Mouse (Mus musculus) midbrain, postnatal 0 days (tissue): ENCODE measurements at regions not wholly inside any gene's neighbourhood (a gene's known extent, or its start where the extent isn't known, plus 50 kb on each side); places are given as distances from the start of the nearest gene placed in this dataset.
A peak's percentile ranks its signal among the peaks of the same experiment; 100 is the strongest.

Source experiments
- ATAC-seq: fragments of 200-750 bp; cut with Nextera tagmentation; 2 replicates; pipeline ENCODE4 v1.8.0; 2017; ENCODE audit warnings: moderate number of reproducible peaks, mild to moderate bottlenecking, moderate TSS enrichment, moderate library complexity; ENCODE audit not compliant: low FRiP score
- DNase-seq: peaks from one replicate; pipeline ENCODE4 v3.0.0-alpha.2; 2015; ENCODE audit warnings: low spot score
- H3K27ac ChIP-seq: fragments of 300-500 bp; sonication (generic); 2 replicates; pipeline ENCODE4 v1.5.1; 2014; ENCODE audit warnings: low read depth, mild to moderate bottlenecking, low read length, mixed read lengths
- H3K27me3 ChIP-seq: fragments of 300-500 bp; sonication (generic); 2 replicates; pipeline ENCODE4 v1.6.1; 2014; ENCODE audit warnings: low read length, control low read depth, mixed read lengths; ENCODE audit not compliant: insufficient read depth
- H3K36me3 ChIP-seq: fragments of 300-500 bp; sonication (generic); 2 replicates; pipeline ENCODE4 v1.6.1; 2014; ENCODE audit warnings: low read length, control low read depth, mixed read lengths; ENCODE audit not compliant: insufficient read depth
- H3K4me1 ChIP-seq: fragments of 300-500 bp; sonication (generic); 2 replicates; pipeline ENCODE4 v1.6.1; 2014; ENCODE audit warnings: mild to moderate bottlenecking, control low read depth, antibody characterized with exemption, low read length, mixed read lengths; ENCODE audit not compliant: insufficient read depth
- H3K4me2 ChIP-seq: fragments of 300-500 bp; sonication (generic); 2 replicates; pipeline ENCODE4 v1.6.1; 2014; ENCODE audit warnings: low read depth, mild to moderate bottlenecking, low read length, mixed read lengths; ENCODE audit not compliant: poor library complexity, severe bottlenecking
- H3K4me3 ChIP-seq: fragments of 300-500 bp; sonication (generic); 2 replicates; pipeline ENCODE4 v1.5.1; 2014; ENCODE audit warnings: low read depth, mild to moderate bottlenecking, low read length, moderate library complexity
- H3K9ac ChIP-seq: fragments of 300-500 bp; sonication (generic); replicated peaks from 2 replicates; pipeline ENCODE4 v1.6.1; 2014; ENCODE audit warnings: mild to moderate bottlenecking, low read length, moderate library complexity, mixed read lengths; ENCODE audit not compliant: poor library complexity, severe bottlenecking
- H3K9me3 ChIP-seq: fragments of 300-500 bp; sonication (generic); 2 replicates; pipeline ENCODE4 v1.6.1; 2016; ENCODE audit warnings: low read length, control low read depth
- CTCF ChIP-seq: IDR thresholded peaks from 2 replicates; pipeline ENCODE4 v1.5.1; 2016; ENCODE audit warnings: antibody characterized with exemption, mild to moderate bottlenecking
- WGBS: fragments of 180-500 bp; shearing (Covaris S2); extraction: QIAGEN DNeasy Blood & Tissue Kit; methylation state at CpG from one replicate; pipeline ENCODE4 v1.1.7; 2014; 5-methylcytosine and 5-hydroxymethylcytosine counted together

- WGBS: 60% methylated on average over 5 of the region's 5 CpGs
- H3K9ac ChIP-seq: no peak overlapping the region
- no peaks in the 10 kb centered on the region for H3K9me3 ChIP-seq
- ATAC-seq (no peak), DNase-seq (no peak)
- no peaks in the 10 kb centered on the region for H3K4me1 ChIP-seq
- no peaks in the 10 kb centered on the region for H3K36me3 ChIP-seq
- H3K27ac ChIP-seq: no peak overlapping the region
- H3K4me2 ChIP-seq: no peak overlapping the region
- H3K4me3 ChIP-seq: no peak overlapping the region
- H3K27me3 ChIP-seq: no peaks in the 10 kb centered on the region
- no peak for TF ChIP-seq CTCF
Measured at GRCm38 (mm10) chr6:47365651-47366645, 87.2 kb upstream of the Cul1 start.

GRCm38 (mm10) chr6:47367461-47367860 is 85.7 kb upstream of the Cul1 start:
- Histone ChIP-seq H3K9ac (no peak overlapping the region), H3K4me2 (no peak overlapping the region), H3K4me1 (no peaks in the 10 kb centered on the region), H3K36me3 (no peaks in the 10 kb centered on the region), H3K9me3 (no peaks in the 10 kb centered on the region), H3K27ac (no peak overlapping the region), H3K4me3 (no peak overlapping the region), H3K27me3 (no peaks in the 10 kb centered on the region)
- DNase-seq: peak; percentile 14
- ATAC-seq: no peak; the same call in 1 of the 2 replicates
- no peak for TF ChIP-seq CTCF
- 11% methylated on average over 2 of the region's 2 CpGs for WGBS

GRCm38 (mm10) chr6:47375705-47376104 is 77.5 kb upstream of the Cul1 start:
- Histone ChIP-seq H3K4me2 (no peak overlapping the region), H3K27me3 (no peaks in the 10 kb centered on the region), H3K4me1 (no peaks in the 10 kb centered on the region), H3K9me3 (no peaks in the 10 kb centered on the region), H3K27ac (no peak overlapping the region), H3K4me3 (no peak overlapping the region), H3K36me3 (no peaks in the 10 kb centered on the region), H3K9ac (no peak overlapping the region)
- ATAC-seq (no peak), DNase-seq (no peak)
- TF ChIP-seq CTCF: no peak
- 79% methylated on average over 4 of the region's 4 CpGs for whole genome bisulfite sequencing

- Histone ChIP-seq H3K4me1 (no peaks in the 10 kb centered on the region), H3K4me3 (no peak overlapping the region), H3K27ac (no peak overlapping the region), H3K27me3 (no peaks in the 10 kb centered on the region), H3K4me2 (no peak overlapping the region), H3K9me3 (no peaks in the 10 kb centered on the region), H3K36me3 (no peaks in the 10 kb centered on the region), H3K9ac (no peak overlapping the region)
- no peak for DNase-seq
- no peak for ATAC-seq
- WGBS: 83% methylated on average over 2 of the region's 2 CpGs
- TF ChIP-seq CTCF: no peak
Measured at GRCm38 (mm10) chr6:47381451-47381850, 71.7 kb upstream of the Cul1 start.

GRCm38 (mm10) chr6:47386550-47386949 is 66.6 kb upstream of the Cul1 start:
- Histone ChIP-seq H3K4me1 (no peaks in the 10 kb centered on the region), H3K9ac (no peak overlapping the region), H3K27me3 (no peaks in the 10 kb centered on the region), H3K4me2 (no peak overlapping the region), H3K36me3 (no peaks in the 10 kb centered on the region), H3K9me3 (no peaks in the 10 kb centered on the region), H3K4me3 (no peak overlapping the region), H3K27ac (no peak overlapping the region)
- DNase-seq: no peak
- no peak for TF ChIP-seq CTCF
- ATAC-seq: no peak

- Histone ChIP-seq H3K4me2 (no peak overlapping the region), H3K4me1 (no peaks in the 10 kb centered on the region), H3K9ac (no peak overlapping the region), H3K27ac (no peak overlapping the region), H3K4me3 (no peak overlapping the region), H3K36me3 (no peaks in the 10 kb centered on the region), H3K27me3 (no peaks in the 10 kb centered on the region), H3K9me3 (no peaks in the 10 kb centered on the region)
- 40% methylated on average over 4 of the region's 4 CpGs for WGBS
- no peak for DNase-seq
- no peak for TF ChIP-seq CTCF
- no peak for ATAC-seq
Measured at GRCm38 (mm10) chr6:47389908-47390307, 63.3 kb upstream of the Cul1 start.
